ENCODE assay signal across 8 mouse cellular contexts in genomic region chr4:129672878-129673449, GRCm38 (mm10). TPM values are rescaled to one million over a fixed set of nuclear protein-coding genes. Genes with fewer than 3 reads are reported as not detected.
DNase-seq lines count a peak whose midpoint lies in the region; ATAC-seq and TF ChIP-seq lines count a peak whose summit lies in the region.

No protein-coding gene starts in this region.

- WGBS in heart, adult 2 months, result 2% methylated on average over 10 of the region's 10 CpGs
- 10% methylated on average over 10 of the region's 10 CpGs for WGBS in hindbrain, embryonic 10.5 days

- TF ChIP-seq POLR2A in heart, adult 2 months (IDR thresholded peaks at IDR 0.05; ENCODE audit: insufficient read depth, low read depth, low read length), result no peak

- ATAC-seq in G1E (ENCODE audit: extremely low read depth, insufficient number of reproducible peaks, low FRiP score, poor library complexity, severe bottlenecking), result no peak
- ATAC-seq in megakaryocyte progenitor cell, adult 5-6 weeks (replicated peaks; ENCODE audit: poor library complexity), result peak; percentile 38

- peak overlapping the region; percentile 30 for H3K9ac ChIP-seq in heart, adult 2 months (ENCODE audit: low read depth, low read length)

- H3K27me3 ChIP-seq in heart, adult 2 months (ENCODE audit: control insufficient read depth, insufficient read depth, low read length), result no peaks in the 10 kb centered on the region
- no peaks in the 10 kb centered on the region for H3K27me3 ChIP-seq in G1E (ENCODE audit: insufficient read depth, low read length)
- H3K27me3 ChIP-seq in hindbrain, embryonic 10.5 days (ENCODE audit: insufficient read depth, poor library complexity, severe bottlenecking), result no peaks in the 10 kb centered on the region

- H3K27ac ChIP-seq in heart, adult 2 months, result peak overlapping the region; percentile 89
- peak overlapping the region; percentile 94 for H3K27ac ChIP-seq in hindbrain, embryonic 10.5 days

- peaks cover 3% of the 10 kb centered on the region; the same call in 1 of the 2 replicates for H3K4me1 ChIP-seq in heart, adult 2 months (ENCODE audit: control insufficient read depth, insufficient read depth, low read length)
- H3K4me1 ChIP-seq in G1E (ENCODE audit: insufficient read depth, low read depth, low read length), result peaks cover 23% of the 10 kb centered on the region
- peaks cover 23% of the 10 kb centered on the region for H3K4me1 ChIP-seq in hindbrain, embryonic 10.5 days (replicated peaks)

- intact Hi-C loops in heart, adult 2 months (cut with DNase I), result loop anchor here (1.0 to 2.0 kb wide), 2 partner anchors 23 to 70 kb away; partner anchors contain the start of genes Khdrbs1 and Tmem39b
- intact Hi-C loops in heart, postnatal 14 days (cut with DNase I), result loop anchor here (2.0 kb wide), 1 partner anchor 24 kb away; the partner anchor contains the start of gene Tmem39b

- no peaks in the 10 kb centered on the region for H3K79me2 ChIP-seq in heart, adult 2 months (replicated peaks; ENCODE audit: control insufficient read depth, insufficient read depth, low read length)

- H3K36me3 ChIP-seq in heart, adult 2 months (ENCODE audit: control insufficient read depth, insufficient read depth, low read length), result peaks cover 5% of the 10 kb centered on the region; the same call in 1 of the 2 replicates
- peaks cover 44% of the 10 kb centered on the region for H3K36me3 ChIP-seq in G1E (replicated peaks)
- H3K36me3 ChIP-seq in hindbrain, embryonic 10.5 days, result peaks cover 45% of the 10 kb centered on the region

- no peak for DNase-seq in heart, adult 2 months
- DNase-seq in heart, postnatal 14 days, result no peak
- peak; percentile 6 for DNase-seq in G1E (ENCODE audit: low spot score)
- DNase-seq in hindbrain, embryonic 10.5 days (ENCODE audit: low spot score), result no peak
- DNase-seq in embryo, embryonic 10.5 days (ENCODE audit: low spot score), result no peak
- no peak for DNase-seq in right cerebral cortex, postnatal 36 days (ENCODE audit: low spot score in 2 of 2)
- DNase-seq in layer of hippocampus, adult 11-12 months (ENCODE audit: low spot score), result no peak

- H3K4me3 ChIP-seq in heart, adult 2 months, result peak overlapping the region; percentile 85
- peak overlapping the region; percentile 96 for H3K4me3 ChIP-seq in G1E (ENCODE audit: low read depth, low read length)
- H3K4me3 ChIP-seq in hindbrain, embryonic 10.5 days, result peak overlapping the region; percentile 89

- no peak for TF ChIP-seq EP300 in heart, adult 2 months (IDR thresholded peaks at IDR 0.05; ENCODE audit: insufficient read depth, low read depth, low read length)

- no peaks in the 10 kb centered on the region for H3K9me3 ChIP-seq in G1E (replicated peaks)
- H3K9me3 ChIP-seq in hindbrain, embryonic 10.5 days, result no peaks in the 10 kb centered on the region

- TF ChIP-seq CTCF in heart, adult 2 months (IDR thresholded peaks at IDR 0.05), result 0 out of 2 replicates have a peak, but pooled peaks have one; percentile 10
- TF ChIP-seq CTCF in G1E (IDR thresholded peaks at IDR 0.05; ENCODE audit: low read depth, low read length), result no peak

RNA-seq across cellular contexts. Expression of gene Kpna6, which starts 0.4 kb away (rescaled TPM):
- total RNA-seq in heart, adult 2 months (2021), result 10 to 100 TPM; 69.6 to 79.2 TPM
- polyA plus RNA-seq in heart, adult 2 months (2012; rRNA removed), result 28.2 and 57.9 TPM in 2 replicates
- 10 to 100 TPM; 69.9 to 72.4 TPM for total RNA-seq in heart, postnatal 14 days (2021)
- 54.7 and 57.9 TPM in 2 replicates for total RNA-seq in G1E (2014; fragmentation: Nextera tagmentation)
- total RNA-seq in G1E (2017), result 21.0 and 23.1 TPM in 2 replicates
- polyA plus RNA-seq in G1E (2012), result 19.9 and 21.0 TPM in 2 replicates
- 14.5 and 16.4 TPM in 2 replicates for polyA plus RNA-seq in hindbrain, embryonic 10.5 days (2016; fragmentation: Nextera tagmentation; extraction: Ambion mirVana)
- total RNA-seq in megakaryocyte progenitor cell, adult 5-6 weeks (2015), result 23.4 and 30.0 TPM in 2 replicates
- total RNA-seq in megakaryocyte progenitor cell, adult 5-6 weeks (2017), result 20.4 and 20.9 TPM in 2 replicates

RNA-seq across cellular contexts. Expression of gene Tmem39b, which starts 23.7 kb away (rescaled TPM):
- total RNA-seq in heart, adult 2 months (2021), result 1 to 10 TPM; 4.8 to 5.0 TPM
- polyA plus RNA-seq in heart, adult 2 months (2012; rRNA removed), result 13.4 and 14.4 TPM in 2 replicates
- total RNA-seq in heart, postnatal 14 days (2021), result 1 to 10 TPM; 4.8 to 5.3 TPM
- total RNA-seq in G1E (2014; fragmentation: Nextera tagmentation) (18.3 and 24.8 TPM in 2 replicates), G1E (2017) (2.1 and 3.9 TPM in 2 replicates)
- polyA plus RNA-seq in G1E (2012), result 31.1 and 34.3 TPM in 2 replicates
- polyA plus RNA-seq in hindbrain, embryonic 10.5 days (2016; fragmentation: Nextera tagmentation; extraction: Ambion mirVana), result 15.2 and 24.1 TPM in 2 replicates
- 23.5 and 26.4 TPM in 2 replicates for total RNA-seq in megakaryocyte progenitor cell, adult 5-6 weeks (2015)
- total RNA-seq in megakaryocyte progenitor cell, adult 5-6 weeks (2017), result 3.0 and 7.3 TPM in 2 replicates

RNA-seq across cellular contexts. Expression of gene Txlna, which starts 32.1 kb away (rescaled TPM):
- 10 to 100 TPM; 25.6 to 27.2 TPM for total RNA-seq in heart, adult 2 months (2021)
- polyA plus RNA-seq in heart, adult 2 months (2012; rRNA removed), result 13.7 and 23.3 TPM in 2 replicates
- 10 to 100 TPM; 28.0 to 28.6 TPM for total RNA-seq in heart, postnatal 14 days (2021)
- total RNA-seq in G1E (2014; fragmentation: Nextera tagmentation) (35.5 and 39.7 TPM in 2 replicates), G1E (2017) (73.5 and 79.6 TPM in 2 replicates)
- polyA plus RNA-seq in G1E (2012), result 57.1 and 62.5 TPM in 2 replicates
- 90.1 and 108 TPM in 2 replicates for polyA plus RNA-seq in hindbrain, embryonic 10.5 days (2016; fragmentation: Nextera tagmentation; extraction: Ambion mirVana)
- 29.9 and 34.6 TPM in 2 replicates for total RNA-seq in megakaryocyte progenitor cell, adult 5-6 weeks (2015)
- 115 and 143 TPM in 2 replicates for total RNA-seq in megakaryocyte progenitor cell, adult 5-6 weeks (2017)

RNA-seq across cellular contexts. Expression of gene Ccdc28b, which starts 49.2 kb away (rescaled TPM):
- total RNA-seq in heart, adult 2 months (2021), result 10 to 100 TPM; 11.3 to 16.8 TPM
- 10.8 and 22.5 TPM in 2 replicates for polyA plus RNA-seq in heart, adult 2 months (2012; rRNA removed)
- 10 to 100 TPM; 40.7 to 46.5 TPM for total RNA-seq in heart, postnatal 14 days (2021)
- 1.1 TPM in 1 of 2 replicates, not detected in the other for total RNA-seq in G1E (2014; fragmentation: Nextera tagmentation)
- 20.7 and 23.8 TPM in 2 replicates for total RNA-seq in G1E (2017)
- polyA plus RNA-seq in G1E (2012), result 4.8 and 4.9 TPM in 2 replicates
- polyA plus RNA-seq in hindbrain, embryonic 10.5 days (2016; fragmentation: Nextera tagmentation; extraction: Ambion mirVana), result 53.2 and 75.0 TPM in 2 replicates
- total RNA-seq in megakaryocyte progenitor cell, adult 5-6 weeks (2015), result 43.6 and 55.5 TPM in 2 replicates
- 53.6 and 57.7 TPM in 2 replicates for total RNA-seq in megakaryocyte progenitor cell, adult 5-6 weeks (2017)

RNA-seq across cellular contexts. Expression of gene Iqcc, which starts 54.1 kb away (rescaled TPM):
- 10 to 100 TPM; 13.0 to 19.7 TPM for total RNA-seq in heart, adult 2 months (2021)
- 24.5 and 30.9 TPM in 2 replicates for polyA plus RNA-seq in heart, adult 2 months (2012; rRNA removed)
- 10 to 100 TPM; 16.3 to 17.6 TPM for total RNA-seq in heart, postnatal 14 days (2021)
- total RNA-seq in G1E (2014; fragmentation: Nextera tagmentation) (23.6 and 24.4 TPM in 2 replicates), G1E (2017) (35.0 and 36.7 TPM in 2 replicates)
- 7.0 and 8.8 TPM in 2 replicates for polyA plus RNA-seq in G1E (2012)
- polyA plus RNA-seq in hindbrain, embryonic 10.5 days (2016; fragmentation: Nextera tagmentation; extraction: Ambion mirVana), result 27.7 and 29.1 TPM in 2 replicates
- 11.3 and 17.5 TPM in 2 replicates for total RNA-seq in megakaryocyte progenitor cell, adult 5-6 weeks (2015)
- total RNA-seq in megakaryocyte progenitor cell, adult 5-6 weeks (2017), result 16.8 and 17.9 TPM in 2 replicates
